Mouse (Mus musculus) spleen, adult 2 months (tissue): ENCODE measurements around the gene Gng7.

ENCODE experiments used
- CTCF ChIP-seq: fragments of 200-500 bp; IDR thresholded peaks from 2 replicates; pipeline ENCODE4 v1.5.1; 2011; ENCODE audit warnings: mild to moderate bottlenecking, inconsistent platforms; ENCODE audit not compliant: insufficient read depth, insufficient read length, insufficient replicate concordance; ENCODE audit errors: extremely low read depth
- POLR2A ChIP-seq: fragments of 200-500 bp; IDR thresholded peaks from 2 replicates; pipeline ENCODE4 v1.6.1; 2011; ENCODE audit warnings: low read depth, low read length, inconsistent platforms

GRCm38 (mm10) chr10:81027331-81027730, 12.6 kb upstream of the Gng7 start:
- no peak for TF ChIP-seq CTCF
- TF ChIP-seq POLR2A, result no peak
